Mouse (Mus musculus) testis, adult 2 months (tissue): ENCODE data around the gene Msrb3. TPM values are rescaled to one million over a fixed set of nuclear protein-coding genes. Genes with fewer than 3 reads are reported as not detected.

Experiments used
- H3K27ac ChIP-seq: fragments of 200-500 bp; 2 replicates; pipeline ENCODE4 v1.5.1; 2012; ENCODE audit warnings: low read depth, low read length; ENCODE audit not compliant: control insufficient read depth, insufficient read depth
- H3K27me3 ChIP-seq: fragments of 200-500 bp; 2 replicates; pipeline ENCODE4 v1.6.1; 2012; ENCODE audit warnings: mild to moderate bottlenecking, low read length, moderate library complexity; ENCODE audit not compliant: control insufficient read depth, insufficient read depth
- H3K36me3 ChIP-seq: fragments of 200-500 bp; 2 replicates; pipeline ENCODE4 v1.6.1; 2012; ENCODE audit warnings: mild to moderate bottlenecking, low read length; ENCODE audit not compliant: control insufficient read depth, insufficient read depth
- H3K4me1 ChIP-seq: fragments of 200-500 bp; 2 replicates; pipeline ENCODE4 v1.6.1; 2012; ENCODE audit warnings: low read length; ENCODE audit not compliant: control insufficient read depth, insufficient read depth
- H3K4me3 ChIP-seq: fragments of 200-500 bp; 2 replicates; pipeline ENCODE4 v1.5.1; 2012; ENCODE audit warnings: low read depth, mild to moderate bottlenecking, low read length, moderate library complexity, mixed read lengths; ENCODE audit not compliant: control insufficient read depth
- CTCF ChIP-seq: fragments of 200-500 bp; IDR thresholded peaks from 2 replicates; pipeline ENCODE4 v1.5.1; 2012; ENCODE audit warnings: low read depth, mild to moderate bottlenecking, inconsistent platforms, low read length, moderate library complexity; ENCODE audit not compliant: control insufficient read depth, insufficient read depth, insufficient replicate concordance
- POLR2A ChIP-seq: fragments of 200-500 bp; IDR thresholded peaks from 2 replicates; pipeline ENCODE4 v1.6.1; 2012; ENCODE audit warnings: low read depth, mild to moderate bottlenecking, inconsistent platforms, low read length, moderate library complexity; ENCODE audit not compliant: control insufficient read depth
- polyA plus RNA-seq: library from polyadenylated mRNA; depleted of rRNA; stranded (reverse); fragments of >200 nt; gene quantifications from 2 replicates; pipeline ENCODE4 v1.2.3, GENCODE M21; 2012

Gene Msrb3
- polyA plus RNA-seq, 1 experiment, result 35.1 TPM

GRCm38 (mm10) chr10:120820781-120821300, 78.1 kb downstream of the Msrb3 start:
- TF ChIP-seq CTCF, result no peak
- no peak for TF ChIP-seq POLR2A
- Histone ChIP-seq H3K27me3 (no peaks in the 10 kb centered on the region), H3K36me3 (no peaks in the 10 kb centered on the region), H3K4me1 (no peaks in the 10 kb centered on the region), H3K27ac (no peak overlapping the region), H3K4me3 (no peak overlapping the region)

- Histone ChIP-seq H3K4me1 (peaks cover 4% of the 10 kb centered on the region; the same call in 1 of the 2 replicates), H3K27ac (no peak overlapping the region), H3K27me3 (no peaks in the 10 kb centered on the region), H3K4me3 (no peak overlapping the region), H3K36me3 (no peaks in the 10 kb centered on the region)
- TF ChIP-seq CTCF (no peak), POLR2A (no peak)
Measured at GRCm38 (mm10) chr10:120815290-120815689, 83.6 kb downstream of the Msrb3 start.

GRCm38 (mm10) chr10:120811796-120812443, 87.0 kb downstream of the Msrb3 start:
- no peak overlapping the region for H3K27ac ChIP-seq
- peaks cover 4% of the 10 kb centered on the region; the same call in 1 of the 2 replicates for H3K4me1 ChIP-seq
- TF ChIP-seq POLR2A (no peak), CTCF (no peak)
- peak overlapping the region; percentile 20; the same call in 1 of the 2 replicates for H3K4me3 ChIP-seq
- H3K27me3 ChIP-seq, result no peaks in the 10 kb centered on the region
- no peaks in the 10 kb centered on the region for H3K36me3 ChIP-seq

GRCm38 (mm10) chr10:120810832-120811571, 87.9 kb downstream of the Msrb3 start:
- Histone ChIP-seq H3K27me3 (no peaks in the 10 kb centered on the region), H3K4me3 (no peak overlapping the region), H3K27ac (no peak overlapping the region), H3K4me1 (peaks cover 4% of the 10 kb centered on the region; the same call in 1 of the 2 replicates), H3K36me3 (no peaks in the 10 kb centered on the region)
- TF ChIP-seq CTCF, result no peak
- TF ChIP-seq POLR2A, result no peak

GRCm38 (mm10) chr10:120810053-120810696, 88.7 kb downstream of the Msrb3 start:
- TF ChIP-seq CTCF (no peak), POLR2A (no peak)
- H3K27ac ChIP-seq, result no peak overlapping the region
- H3K27me3 ChIP-seq, result no peaks in the 10 kb centered on the region
- H3K4me1 ChIP-seq, result peaks cover 4% of the 10 kb centered on the region; the same call in 1 of the 2 replicates
- H3K4me3 ChIP-seq, result no peak overlapping the region
- no peaks in the 10 kb centered on the region for H3K36me3 ChIP-seq

- Histone ChIP-seq H3K27me3 (no peaks in the 10 kb centered on the region), H3K4me1 (peaks cover 4% of the 10 kb centered on the region; the same call in 1 of the 2 replicates), H3K27ac (no peak overlapping the region), H3K4me3 (peak overlapping the region; percentile 76), H3K36me3 (no peaks in the 10 kb centered on the region)
- no peak for TF ChIP-seq CTCF
- TF ChIP-seq POLR2A, result no peak
Measured at GRCm38 (mm10) chr10:120808167-120808566, 90.7 kb downstream of the Msrb3 start.

- no peaks in the 10 kb centered on the region for H3K36me3 ChIP-seq
- TF ChIP-seq POLR2A (no peak), CTCF (no peak)
- H3K4me1 ChIP-seq, result peaks cover 10% of the 10 kb centered on the region
- no peak overlapping the region for H3K27ac ChIP-seq
- H3K27me3 ChIP-seq, result no peaks in the 10 kb centered on the region
- H3K4me3 ChIP-seq, result no peak overlapping the region
Measured at GRCm38 (mm10) chr10:120801127-120801526, 97.8 kb downstream of the Msrb3 start.

- Histone ChIP-seq H3K36me3 (no peaks in the 10 kb centered on the region), H3K27me3 (no peaks in the 10 kb centered on the region), H3K4me3 (no peak overlapping the region), H3K27ac (no peak overlapping the region), H3K4me1 (peaks cover 10% of the 10 kb centered on the region)
- no peak for TF ChIP-seq POLR2A
- peak; percentile 27; the same call in 1 of the 2 replicates for TF ChIP-seq CTCF
Measured at GRCm38 (mm10) chr10:120799479-120799878, 99.4 kb downstream of the Msrb3 start.
